23 mouse cellular contexts compared by ENCODE assay signal in genomic region chr9:48947565-48947964, GRCm38 (mm10). TPM values are rescaled to one million over a fixed set of nuclear protein-coding genes. Genes with fewer than 3 reads are reported as not detected.
A peak's percentile ranks its signal among the peaks of the same experiment; 100 is the strongest.
DNase-seq lines count a peak whose midpoint lies in the region; ATAC-seq and TF ChIP-seq lines count a peak whose summit lies in the region.
"Had no signal": no experiment of that assay in that cellular context is flagged by ENCODE, and none has a peak within 500 bp of the region (broad histone marks: within the 10 kb centered on the region; RNA-seq: fewer than 3 reads in every experiment).

No protein-coding gene starts in this region.

- no peaks in the 10 kb centered on the region for H3K9me3 ChIP-seq in CH12.LX (replicated peaks; ENCODE audit: low read length)
- no peaks in the 10 kb centered on the region for H3K9me3 ChIP-seq in stomach, postnatal 0 days (ENCODE audit: control insufficient read depth, low read length)
- H3K9me3 ChIP-seq: G1E had no signal

- DNase-seq in A20 (ENCODE audit: low read depth, low spot score) (peak; percentile 55), CH12.LX (ENCODE audit: extremely low read depth) (no peak)
- DNase-seq in cerebellum, postnatal 10 days: no peak
- no peak for DNase-seq in stomach, postnatal 0 days (ENCODE audit: low spot score)
- DNase-seq: adrenal gland, adult 2 months; adrenal gland, adult 8-10 months; adrenal gland, postnatal 10 days; adrenal gland, postnatal 14 days; adrenal gland, postnatal 25 days; adrenal gland, postnatal 36 days; B cell, adult 2 months; cerebellum, adult 11 months; cerebellum, adult 11-12 months; cerebellum, adult 18-20 months; cerebellum, adult 2 months; cerebellum, adult 8-10 months had no signal

- TF ChIP-seq POLR2A in CH12.LX (IDR thresholded peaks at IDR 0.05; ENCODE audit: low read depth, low read length): no peak

- H3K9ac ChIP-seq in CH12.LX (ENCODE audit: insufficient read depth, low read depth): no peak overlapping the region
- no peak overlapping the region for H3K9ac ChIP-seq in stomach, postnatal 0 days (ENCODE audit: low read length)

- no peaks in the 10 kb centered on the region for H3K79me2 ChIP-seq in CH12.LX (replicated peaks; ENCODE audit: control insufficient read depth, extremely low read depth, insufficient read depth, poor library complexity, severe bottlenecking)

- ATAC-seq in stomach, postnatal 0 days (ENCODE audit: low FRiP score, low TSS enrichment): no peak
- ATAC-seq: activated CD4-positive, CD25-positive, alpha-beta regulatory T cell, adult 4 months; CD4-positive, CD25-positive, alpha-beta regulatory T cell, adult 4 months; Patski had no signal

- TF ChIP-seq CTCF in CH12.LX (conservative IDR thresholded peaks at IDR 0.05 in 1 of 2, IDR thresholded peaks at IDR 0.05 in 1 of 2; ENCODE audit: low read depth in 2 of 2, low read length in 2 of 2): no peak
- no peak for TF ChIP-seq CTCF in stomach, postnatal 0 days (IDR thresholded peaks at IDR 0.05; ENCODE audit: low read depth)

- no peak overlapping the region for H3K4me2 ChIP-seq in CH12.LX (ENCODE audit: insufficient read depth, low read depth, poor library complexity, severe bottlenecking)
- no peak overlapping the region for H3K4me2 ChIP-seq in stomach, postnatal 0 days (replicated peaks; ENCODE audit: low read depth)

- TF ChIP-seq EP300 in CH12.LX (IDR thresholded peaks at IDR 0.05; ENCODE audit: low read length): peak; percentile 55
- no peak for TF ChIP-seq EP300 in stomach, postnatal 0 days (optimal IDR thresholded peaks at IDR 0.05)

- no peaks in the 10 kb centered on the region for H3K36me3 ChIP-seq in CH12.LX (replicated peaks in 1 of 2; ENCODE audit: control insufficient read depth in 1 of 2, insufficient read depth in 1 of 2, low read length in 1 of 2)
- H3K36me3 ChIP-seq in stomach, postnatal 0 days (ENCODE audit: control insufficient read depth, insufficient read depth, low read length): no peaks in the 10 kb centered on the region
- H3K36me3 ChIP-seq: G1E had no signal

- TF ChIP-seq RAD21 in CH12.LX (IDR thresholded peaks at IDR 0.05; ENCODE audit: low read depth, low read length): no peak

- H3K27me3 ChIP-seq in CH12.LX (replicated peaks): peaks cover 11% of the 10 kb centered on the region
- no peaks in the 10 kb centered on the region for H3K27me3 ChIP-seq in stomach, postnatal 0 days (ENCODE audit: control insufficient read depth, insufficient read depth, low read length)

- dilution Hi-C loops in CH12.LX (cut with MboI; ENCODE audit: extremely low pct_ligation_motif_present, extremely low pct_unique_long_range_greater_than_20kb, low sequenced_read_pairs): no loop called here

- in situ Hi-C loops in CH12.LX (cut with MboI; ENCODE audit: low pct_ligation_motif_present, low pct_unique_long_range_greater_than_20kb, low sequenced_read_pairs): no loop called here

- no peak overlapping the region for H3K27ac ChIP-seq in CH12.LX (ENCODE audit: insufficient read depth, low read depth)
- no peak overlapping the region for H3K27ac ChIP-seq in stomach, postnatal 0 days (replicated peaks)

- WGBS in stomach, postnatal 0 days: 81% methylated on average over 4 of the region's 4 CpGs

- peaks cover 0 to 9% of the 10 kb centered on the region in 2 experiments; a peak in 2 of 4 replicates for H3K4me1 ChIP-seq in CH12.LX (ENCODE audit: control insufficient read depth in 1 of 2, insufficient read depth in 2 of 2)
- no peaks in the 10 kb centered on the region for H3K4me1 ChIP-seq in stomach, postnatal 0 days (replicated peaks; ENCODE audit: control insufficient read depth, insufficient read depth)

- no peak overlapping the region for H3K4me3 ChIP-seq in CH12.LX (replicated peaks in 1 of 3; ENCODE audit: low read depth in 2 of 3, low read length in 2 of 3, poor library complexity in 1 of 3)
- H3K4me3 ChIP-seq in stomach, postnatal 0 days (ENCODE audit: low read depth, low read length): no peak overlapping the region

TF ChIP-seq in CH12.LX, 34 proteins besides CTCF, POLR2A, EP300 and RAD21:
- TF ChIP-seq MAFK (IDR thresholded peaks at IDR 0.05; ENCODE audit: insufficient replicate concordance, low read length): no peak
- no peak for TF ChIP-seq USF1 (IDR thresholded peaks at IDR 0.05; ENCODE audit: low read depth, low read length)
- TF ChIP-seq ZKSCAN1 (IDR thresholded peaks at IDR 0.05; ENCODE audit: borderline replicate concordance, low read depth, low read length): no peak
- TF ChIP-seq MYC (IDR thresholded peaks at IDR 0.05; ENCODE audit: low read depth, low read length): no peak
- TF ChIP-seq IRF4 (IDR thresholded peaks at IDR 0.05; ENCODE audit: low read depth, low read length): peak; percentile 62; the same call in 1 of the 2 replicates
- no peak for TF ChIP-seq CHD2 (IDR thresholded peaks at IDR 0.05; ENCODE audit: low read length)
- TF ChIP-seq JUND (conservative IDR thresholded peaks at IDR 0.05; ENCODE audit: low read depth, low read length): no peak
- no peak for TF ChIP-seq JUN (IDR thresholded peaks at IDR 0.05; ENCODE audit: insufficient read depth, low read depth, low read length)
- TF ChIP-seq GABPA (IDR thresholded peaks at IDR 0.05; ENCODE audit: insufficient replicate concordance, low read depth, low read length): no peak
- no peak for TF ChIP-seq ZNF384 (IDR thresholded peaks at IDR 0.05; ENCODE audit: low read depth, low read length)
- no peak for TF ChIP-seq HCFC1 (IDR thresholded peaks at IDR 0.05; ENCODE audit: low read depth, low read length)
- no peak for TF ChIP-seq SIN3A (IDR thresholded peaks at IDR 0.05; ENCODE audit: low read length)
- TF ChIP-seq RCOR1 (conservative IDR thresholded peaks at IDR 0.05; ENCODE audit: low read depth, low read length): no peak
- TF ChIP-seq BHLHE40 (IDR thresholded peaks at IDR 0.05; ENCODE audit: low read depth, low read length): peak; percentile 38; the same call in 1 of the 2 replicates
- no peak for TF ChIP-seq PAX5 (IDR thresholded peaks at IDR 0.05; ENCODE audit: low read length)
- no peak for TF ChIP-seq TBP (conservative IDR thresholded peaks at IDR 0.05; ENCODE audit: low read depth, low read length)
- no peak for TF ChIP-seq POLR2AphosphoS2 (IDR thresholded peaks at IDR 0.05; ENCODE audit: low read depth, low read length)
TF ChIP-seq in CH12.LX: peak in this region for 2.

RNA-seq across cellular contexts. Expression of gene Htr3b, which starts 17.2 kb away (rescaled TPM):
- total RNA-seq in CH12.LX (2012; rRNA removed) (not detected in 2 replicates), CH12.LX (2014; rRNA removed) (not detected in 2 replicates)
- not detected in 2 replicates for polyA plus RNA-seq in CH12.LX (2012; ENCODE audit: insufficient read length, low read depth)
- polyA plus RNA-seq in stomach, postnatal 0 days (2015; fragmentation: Nextera tagmentation; extraction: Ambion mirVana): 0.19 and 0.21 TPM in 2 replicates
- total RNA-seq: ES-E14, G1E, MEL had no signal
- polyA plus RNA-seq: activated CD4-positive, CD25-positive, alpha-beta regulatory T cell, adult 4 months; C2C12; CD4-positive, CD25-positive, alpha-beta regulatory T cell, adult 4 months; cerebellum, adult 2 months; G1E; Patski had no signal

RNA-seq across cellular contexts. Expression of gene Htr3a, which starts 36.7 kb away (rescaled TPM):
- total RNA-seq in CH12.LX (2012; rRNA removed) (not detected in 2 replicates), CH12.LX (2014; rRNA removed) (not detected in 2 replicates)
- polyA plus RNA-seq in CH12.LX (2012; ENCODE audit: insufficient read length, low read depth): not detected in 2 replicates
- 1.3 and 1.4 TPM in 2 replicates for polyA plus RNA-seq in stomach, postnatal 0 days (2015; fragmentation: Nextera tagmentation; extraction: Ambion mirVana)
- total RNA-seq: G1E, MEL had no signal
- polyA plus RNA-seq: activated CD4-positive, CD25-positive, alpha-beta regulatory T cell, adult 4 months; C2C12; CD4-positive, CD25-positive, alpha-beta regulatory T cell, adult 4 months; G1E; Patski had no signal

RNA-seq across cellular contexts. Expression of gene Usp28, which starts 37.6 kb away (rescaled TPM):
- 5.5 and 7.0 TPM in 2 replicates for total RNA-seq in CH12.LX (2012; rRNA removed)
- 5.8 and 6.5 TPM in 2 replicates for total RNA-seq in CH12.LX (2014; rRNA removed)
- 7.7 and 9.3 TPM in 2 replicates for polyA plus RNA-seq in CH12.LX (2012; ENCODE audit: insufficient read length, low read depth)
- polyA plus RNA-seq in stomach, postnatal 0 days (2015; fragmentation: Nextera tagmentation; extraction: Ambion mirVana): 6.6 and 8.1 TPM in 2 replicates
